Mouse (Mus musculus) liver, embryonic 15.5 days (tissue): ENCODE results near the gene Tlcd2. TPM values are rescaled to one million over a fixed set of nuclear protein-coding genes. Genes with fewer than 3 reads are reported as not detected.
"Not testable (repeated sequence)": the region's sequence is repeated elsewhere in the genome, so short reads cannot be mapped to it uniquely, and the experiment has no call there.

Source experiments
- ATAC-seq: fragments of 200-750 bp; cut with Nextera tagmentation; 2 replicates; pipeline ENCODE4 v1.8.0; 2017; ENCODE audit warnings: moderate number of reproducible peaks, mild to moderate bottlenecking, moderate library complexity; ENCODE audit not compliant: insufficient read depth
- H3K27ac ChIP-seq: fragments of 300-500 bp; sonication (generic); replicated peaks from 2 replicates; pipeline ENCODE4 v1.5.1; 2015; ENCODE audit warnings: mild to moderate bottlenecking, inconsistent platforms
- H3K27me3 ChIP-seq: fragments of 300-500 bp; sonication (generic); 2 replicates; pipeline ENCODE4 v1.6.1; 2015; ENCODE audit warnings: mild to moderate bottlenecking, inconsistent platforms
- H3K36me3 ChIP-seq: fragments of 300-500 bp; sonication (generic); replicated peaks from 2 replicates; pipeline ENCODE4 v1.6.1; 2015; ENCODE audit warnings: moderate library complexity, mild to moderate bottlenecking, inconsistent platforms
- H3K4me1 ChIP-seq: fragments of 300-500 bp; sonication (generic); replicated peaks from 2 replicates; pipeline ENCODE4 v1.6.1; 2015; ENCODE audit warnings: inconsistent platforms
- H3K4me2 ChIP-seq: fragments of 300-500 bp; sonication (generic); 2 replicates; pipeline ENCODE4 v1.6.1; 2015; ENCODE audit warnings: moderate library complexity, mild to moderate bottlenecking, inconsistent platforms
- H3K4me3 ChIP-seq: fragments of 300-500 bp; sonication (generic); replicated peaks from 2 replicates; pipeline ENCODE4 v1.5.1; 2015; ENCODE audit warnings: mild to moderate bottlenecking, inconsistent platforms
- H3K9ac ChIP-seq: fragments of 300-500 bp; sonication (generic); 2 replicates; pipeline ENCODE4 v1.6.1; 2015; ENCODE audit warnings: moderate library complexity, mild to moderate bottlenecking, inconsistent platforms
- H3K9me3 ChIP-seq: fragments of 300-500 bp; sonication (generic); replicated peaks from 2 replicates; pipeline ENCODE4 v1.6.1; 2016; ENCODE audit warnings: inconsistent platforms
- WGBS: fragments of 180-500 bp; shearing (Covaris S2); methylation state at CpG from one replicate; pipeline ENCODE4 v1.1.7; 2015; ENCODE audit warnings: mixed read lengths; ENCODE audit not compliant: insufficient replicate concordance; 5-methylcytosine and 5-hydroxymethylcytosine counted together
- polyA plus RNA-seq: library from polyadenylated mRNA; unstranded; fragments of >200 nt; fragmentation: Nextera tagmentation; extraction: Ambion mirVana; gene quantifications from 2 replicates; pipeline ENCODE4 v1.2.1, GENCODE M21; 2015

Gene Tlcd2
- polyA plus RNA-seq, 1 experiment from 2014 or later: 18.8 TPM

GRCm38 (mm10) chr11:75449695-75450094 is 11.8 kb upstream of the Tlcd2 start:
- Histone ChIP-seq H3K36me3 (peaks cover 70% of the 10 kb centered on the region), H3K27ac (peak overlapping the region; percentile 98), H3K4me3 (peak overlapping the region; percentile 58), H3K4me2 (peak overlapping the region; percentile 98), H3K4me1 (peaks cover 79% of the 10 kb centered on the region), H3K27me3 (no peaks in the 10 kb centered on the region), H3K9me3 (no peaks in the 10 kb centered on the region), H3K9ac (peak overlapping the region; percentile 75)
- WGBS: 26% methylated on average over 7 of the region's 7 CpGs
- ATAC-seq: peak; percentile 78

DNA sequence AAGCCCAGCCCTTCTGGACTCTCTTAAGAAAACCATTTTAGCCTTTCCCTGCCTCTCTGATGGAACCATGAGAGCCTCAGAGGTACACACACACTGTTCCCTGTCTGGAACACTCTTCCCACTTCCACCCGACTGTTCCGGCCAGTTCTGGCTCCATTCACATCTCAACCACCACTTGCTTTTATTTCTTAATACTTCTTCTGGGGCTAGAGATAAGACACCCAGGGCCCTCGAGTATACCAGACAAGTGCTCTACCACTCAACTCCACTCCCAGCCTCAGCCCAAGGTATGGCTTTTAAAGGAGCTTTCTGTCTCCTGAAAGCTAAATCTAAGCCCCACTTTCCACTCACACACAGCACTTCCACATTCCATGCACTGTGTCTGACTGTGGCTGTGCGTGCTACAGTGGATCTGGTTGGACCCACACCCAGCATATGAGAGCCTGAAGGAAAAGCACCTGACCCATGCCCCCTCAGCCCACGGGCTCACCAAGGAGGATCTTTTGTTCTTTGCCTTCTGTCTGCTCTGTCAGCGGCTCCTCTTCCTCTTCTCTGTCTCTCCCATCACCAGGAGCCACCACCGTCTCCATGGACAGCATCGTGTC is 11.1 kb upstream of the Tlcd2 start:
- H3K27ac ChIP-seq: peak overlapping the region; percentile 98
- H3K36me3 ChIP-seq: peaks cover 63% of the 10 kb centered on the region
- WGBS: 27% methylated on average over 8 of the region's 8 CpGs
- H3K9ac ChIP-seq: peak overlapping the region; percentile 75
- no peaks in the 10 kb centered on the region for H3K27me3 ChIP-seq
- ATAC-seq: peak; percentile 78
- no peaks in the 10 kb centered on the region for H3K9me3 ChIP-seq
- peak overlapping the region; percentile 58 for H3K4me3 ChIP-seq
- peaks cover 83% of the 10 kb centered on the region for H3K4me1 ChIP-seq
- H3K4me2 ChIP-seq: peak overlapping the region; percentile 98

DNA sequence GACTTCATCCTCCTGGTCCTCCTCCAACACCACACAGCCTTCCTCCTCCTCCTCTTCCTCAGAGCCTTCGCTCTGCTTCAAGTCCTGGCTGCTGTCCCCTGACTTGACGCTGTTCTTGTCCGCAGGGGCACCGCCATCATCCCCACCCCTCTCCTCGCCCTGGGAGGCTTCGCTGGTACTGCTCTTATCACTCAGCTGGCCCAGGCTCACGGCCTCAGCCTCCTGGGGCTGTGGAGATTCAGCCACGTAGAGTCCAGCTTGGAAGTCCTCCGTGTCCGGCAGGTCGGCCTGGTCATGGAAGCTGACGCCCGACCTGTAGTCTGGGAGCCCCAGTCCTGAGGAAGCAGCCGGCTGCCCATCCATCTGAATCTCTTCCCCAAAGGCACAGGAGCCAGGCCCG is 10.6 kb upstream of the Tlcd2 start:
- 30% methylated on average over 15 of the region's 15 CpGs for WGBS
- Histone ChIP-seq H3K4me1 (peaks cover 89% of the 10 kb centered on the region), H3K4me3 (peak overlapping the region; percentile 58), H3K27me3 (no peaks in the 10 kb centered on the region), H3K36me3 (peaks cover 57% of the 10 kb centered on the region), H3K9me3 (no peaks in the 10 kb centered on the region), H3K4me2 (peak overlapping the region; percentile 98), H3K27ac (peak overlapping the region; percentile 98), H3K9ac (peak overlapping the region; percentile 75)
- peak; percentile 60 for ATAC-seq

- WGBS: 85% methylated on average over 8 of the region's 8 CpGs
- H3K4me1 ChIP-seq: peaks cover 96% of the 10 kb centered on the region
- peak overlapping the region; percentile 75 for H3K9ac ChIP-seq
- H3K27ac ChIP-seq: peak overlapping the region; percentile 98
- peak overlapping the region; percentile 58 for H3K4me3 ChIP-seq
- peak overlapping the region; percentile 98 for H3K4me2 ChIP-seq
- H3K27me3 ChIP-seq: no peaks in the 10 kb centered on the region
- no peaks in the 10 kb centered on the region for H3K9me3 ChIP-seq
- peaks cover 46% of the 10 kb centered on the region for H3K36me3 ChIP-seq
- ATAC-seq: no peak
Observed at GRCm38 (mm10) chr11:75452081-75452480, 9.4 kb upstream of the Tlcd2 start.

DNA sequence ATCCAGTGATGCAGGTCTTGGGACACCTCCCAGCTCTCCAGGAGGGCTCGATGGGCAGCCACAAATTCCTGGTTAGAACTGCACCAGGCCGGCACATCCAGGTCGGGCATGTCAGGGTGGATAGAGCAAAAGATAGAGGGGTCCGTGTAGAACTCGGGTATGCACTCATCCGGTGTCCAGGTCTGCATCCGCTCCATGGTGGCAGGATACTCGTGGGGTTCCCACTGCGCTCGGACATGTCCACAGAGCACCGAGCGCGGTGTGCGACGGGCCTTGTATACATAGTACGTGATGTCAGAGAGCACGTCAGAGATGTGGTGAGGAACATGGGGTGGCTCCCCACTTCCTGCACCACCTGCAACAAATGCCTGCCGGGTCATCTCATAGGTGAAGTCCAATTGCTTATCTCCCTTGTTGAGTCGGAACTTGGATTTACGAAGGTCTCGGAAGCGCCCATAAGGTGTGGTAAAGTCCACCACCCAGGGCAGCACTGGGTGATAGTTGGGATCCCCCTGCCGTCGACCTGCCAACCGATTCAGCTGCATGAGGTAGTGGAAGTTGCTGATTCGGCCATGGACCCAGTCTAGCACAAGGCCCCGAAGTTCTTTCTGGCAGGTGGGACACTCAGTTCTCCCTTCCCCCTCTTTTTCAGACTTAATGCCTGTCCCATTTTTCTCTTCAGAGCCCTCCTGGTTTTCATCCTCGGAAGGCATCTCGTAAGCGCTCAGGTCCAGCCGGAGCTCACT is 8.5 kb upstream of the Tlcd2 start:
- Histone ChIP-seq H3K36me3 (peaks cover 37% of the 10 kb centered on the region), H3K4me1 (peaks cover 95% of the 10 kb centered on the region), H3K9ac (peak overlapping the region; percentile 80; the same call in 1 of the 2 replicates), H3K4me3 (peak overlapping the region; percentile 72), H3K27me3 (no peaks in the 10 kb centered on the region), H3K4me2 (peak overlapping the region; percentile 98), H3K27ac (peak overlapping the region; percentile 98; the same call in 1 of the 2 replicates), H3K9me3 (no peaks in the 10 kb centered on the region)
- WGBS: 89% methylated on average over 31 of the region's 31 CpGs
- no peak for ATAC-seq

DNA sequence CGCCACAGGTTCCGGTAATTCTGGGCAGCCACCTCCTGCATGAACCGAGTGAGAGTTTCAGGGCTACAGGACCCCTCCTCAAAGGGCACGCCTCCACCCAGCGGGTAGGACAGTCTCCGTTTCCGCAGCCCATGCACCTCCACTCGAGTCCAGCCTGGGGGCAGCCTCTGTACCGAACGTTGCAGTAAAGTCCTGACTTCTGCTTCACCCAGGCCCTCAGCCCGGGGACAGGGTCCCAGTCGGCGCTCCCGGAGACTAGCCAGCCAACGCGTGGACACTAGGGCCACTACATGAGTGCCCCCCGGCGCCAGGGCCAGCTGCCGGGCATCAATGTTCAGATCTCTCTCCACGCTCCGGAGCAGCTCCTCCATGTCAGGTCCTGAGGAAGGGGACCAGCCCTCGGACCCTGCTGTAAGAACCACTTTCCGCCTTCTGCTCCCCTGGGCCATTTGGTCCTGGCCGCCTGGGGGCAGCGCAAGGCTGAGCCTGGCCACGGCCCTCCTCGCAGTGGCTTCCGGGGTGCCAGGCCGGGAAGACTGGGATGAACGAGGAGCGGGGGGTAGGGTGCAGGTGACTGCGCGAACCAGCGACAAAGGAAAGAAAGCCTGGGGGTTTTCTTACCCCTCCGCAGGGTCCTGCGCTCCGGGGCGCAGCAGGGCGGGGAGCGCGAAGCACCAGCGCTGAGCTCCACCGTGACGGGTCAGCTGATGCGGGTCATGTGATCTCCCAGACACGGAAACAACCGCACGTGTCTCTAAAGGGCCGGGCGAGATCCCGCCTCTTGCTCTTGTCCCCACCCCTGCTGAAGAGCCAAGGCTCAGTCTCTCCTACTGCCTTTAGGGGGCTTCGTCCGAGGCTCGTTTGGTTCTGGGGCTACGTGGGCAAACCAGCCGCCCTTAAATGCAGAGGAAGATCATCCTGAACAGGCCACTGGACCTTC is 7.3 kb upstream of the Tlcd2 start, which contains the start of gene Wdr81:
Wdr81 (minus strand) TSS at position 727 of the 940 bp plus-strand sequence.
- Histone ChIP-seq H3K9ac (peak within 1 kb of the TSS; percentile 80), H3K9me3 (no peaks in the 10 kb centered on the region), H3K27me3 (no peaks in the 10 kb centered on the region), H3K4me3 (peak within 1 kb of the TSS; percentile 72), H3K36me3 (peaks cover 25% of the 10 kb centered on the region), H3K27ac (peak within 1 kb of the TSS; percentile 79), H3K4me2 (peak within 1 kb of the TSS; percentile 98), H3K4me1 (peaks cover 95% of the 10 kb centered on the region)
- peak; percentile 64 for ATAC-seq
- WGBS: 2% methylated on average over 56 of the region's 56 CpGs

- 70% methylated on average over 10 of the region's 10 CpGs for WGBS
- no peak for ATAC-seq
- H3K4me3 ChIP-seq: peak overlapping the region; percentile 72
- peak overlapping the region; percentile 98 for H3K4me2 ChIP-seq
- H3K27me3 ChIP-seq: no peaks in the 10 kb centered on the region
- H3K4me1 ChIP-seq: peaks cover 96% of the 10 kb centered on the region
- H3K27ac ChIP-seq: peak overlapping the region; percentile 79
- H3K9me3 ChIP-seq: no peaks in the 10 kb centered on the region
- peaks cover 21% of the 10 kb centered on the region for H3K36me3 ChIP-seq
- H3K9ac ChIP-seq: peak overlapping the region; percentile 80; the same call in 1 of the 2 replicates
Observed at GRCm38 (mm10) chr11:75455041-75455736, 6.3 kb upstream of the Tlcd2 start.

DNA sequence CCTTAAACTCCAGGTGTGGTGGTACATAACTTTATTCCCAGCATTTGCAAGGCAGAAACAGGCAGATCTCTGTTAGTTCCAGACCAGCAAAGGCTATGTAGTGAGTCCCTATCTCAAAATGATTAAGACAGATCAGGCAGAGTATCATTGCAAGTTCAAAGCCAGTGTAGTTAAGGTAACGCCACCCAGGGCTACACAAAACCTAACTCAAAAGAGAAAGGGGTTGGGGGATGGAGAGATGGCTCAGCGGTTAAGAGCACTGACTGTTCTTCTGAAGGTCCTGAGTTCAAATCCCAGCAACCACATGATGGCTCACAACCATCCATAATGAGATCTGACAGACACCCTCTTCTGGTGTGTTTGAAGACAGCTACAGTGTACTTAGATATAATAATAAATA is 5.5 kb upstream of the Tlcd2 start:
- H3K9me3 ChIP-seq, H3K27me3 ChIP-seq, H3K4me3 ChIP-seq, H3K27ac ChIP-seq, H3K4me2 ChIP-seq, H3K9ac ChIP-seq, ATAC-seq: not testable (repeated sequence)
- Histone ChIP-seq H3K4me1 (peaks cover 95% of the 10 kb centered on the region), H3K36me3 (peaks cover 21% of the 10 kb centered on the region)
- 83% methylated on average over 2 of the region's 2 CpGs for WGBS

GRCm38 (mm10) chr11:75456440-75456871 is 5.1 kb upstream of the Tlcd2 start:
- Histone ChIP-seq H3K9me3 (no peaks in the 10 kb centered on the region), H3K36me3 (peaks cover 17% of the 10 kb centered on the region), H3K4me3 (no peak overlapping the region), H3K27me3 (no peaks in the 10 kb centered on the region), H3K27ac (peak overlapping the region; percentile 39; the same call in 1 of the 2 replicates), H3K4me1 (peaks cover 91% of the 10 kb centered on the region), H3K9ac (no peak overlapping the region), H3K4me2 (no peak overlapping the region)
- 73% methylated on average over 7 of the region's 7 CpGs for WGBS
- no peak for ATAC-seq

DNA sequence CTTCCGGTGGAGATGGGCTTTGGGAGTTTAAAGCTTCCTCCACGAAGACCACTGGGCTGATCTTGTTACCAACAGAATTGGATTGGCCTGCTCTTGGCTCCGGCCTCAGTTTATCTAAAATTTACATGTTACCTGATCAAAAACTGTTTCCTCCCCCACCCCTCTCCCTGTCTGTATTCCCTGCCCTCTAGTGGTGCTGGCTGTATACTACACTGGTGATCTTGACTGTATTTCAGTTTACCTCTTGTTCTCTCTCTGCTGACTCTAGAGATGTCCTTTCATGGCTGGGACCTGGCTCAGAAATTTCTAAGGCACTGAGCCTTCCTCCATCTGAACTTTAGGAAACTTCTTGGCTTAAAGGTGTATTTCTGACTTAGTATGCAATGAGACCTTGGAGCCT is 3.3 kb upstream of the Tlcd2 start:
- Histone ChIP-seq H3K36me3 (0 out of 2 replicates have a peak, but pooled peaks cover 1% of the 10 kb centered on the region), H3K27me3 (no peaks in the 10 kb centered on the region), H3K9me3 (no peaks in the 10 kb centered on the region), H3K4me3 (no peak overlapping the region), H3K27ac (peak overlapping the region; percentile 99), H3K9ac (no peak overlapping the region; the same call in 1 of the 2 replicates), H3K4me2 (peak overlapping the region; percentile 42), H3K4me1 (peaks cover 88% of the 10 kb centered on the region)
- 12% methylated on average over 3 of the region's 3 CpGs for WGBS
- no peak for ATAC-seq
